Mouse (Mus musculus) kidney, adult 11 months (tissue): Measurements from ENCODE around the gene Spem1.
A peak's percentile ranks its signal among the peaks of the same experiment; 100 is the strongest.

ENCODE experiments used
- DNase-seq: peaks from one replicate; pipeline ENCODE4 v3.0.0; 2022

Spem1 gene

GRCm38 (mm10) chr11:69835966-69836335, 14.0 kb upstream of the Spem1 start:
- DNase-seq = no peak

GRCm38 (mm10) chr11:69835326-69835965, 13.5 kb upstream of the Spem1 start:
- DNase-seq = no peak

GRCm38 (mm10) chr11:69834001-69834549, 12.1 kb upstream of the Spem1 start:
- no peak for DNase-seq

GRCm38 (mm10) chr11:69833554-69833953, 11.6 kb upstream of the Spem1 start:
- DNase-seq = no peak

GRCm38 (mm10) chr11:69828832-69829231, 6.9 kb upstream of the Spem1 start:
- no peak for DNase-seq

GRCm38 (mm10) chr11:69823456-69823855, 1.5 kb upstream of the Spem1 start:
- DNase-seq = no peak

GRCm38 (mm10) chr11:69818871-69819270, 3.1 kb downstream of the Spem1 start:
- DNase-seq = no peak

- DNase-seq = no peak
These were observed 3.6 kb downstream of the Spem1 start, which contains the start of gene Spem2 for GRCm38 (mm10) chr11:69818365-69818764. Spem2 (minus strand) TSS chr11:69818465.

GRCm38 (mm10) chr11:69816520-69816919, 5.5 kb downstream of the Spem1 start:
- no peak for DNase-seq

- no peak for DNase-seq
These were observed 6.8 kb downstream of the Spem1 start, which contains the start of gene Gm39566 for GRCm38 (mm10) chr11:69815155-69815554. Gm39566 (minus strand) TSS chr11:69815298.

GRCm38 (mm10) chr11:69810280-69810679, 11.7 kb downstream of the Spem1 start:
- DNase-seq = no peak

GRCm38 (mm10) chr11:69807641-69808040, 14.3 kb downstream of the Spem1 start:
- no peak for DNase-seq

- no peak for DNase-seq
These were observed 15.6 kb downstream of the Spem1 start for GRCm38 (mm10) chr11:69806378-69806777.

GRCm38 (mm10) chr11:69804972-69805909, 16.7 kb downstream of the Spem1 start, which contains the start of gene Tmem102:
Tmem102 (minus strand) TSS chr11:69805624.
- DNase-seq = peak; percentile 91

GRCm38 (mm10) chr11:69804652-69804940, 17.4 kb downstream of the Spem1 start:
- peak; percentile 54 for DNase-seq

GRCm38 (mm10) chr11:69803786-69804651, 18.0 kb downstream of the Spem1 start:
- peak; percentile 79 for DNase-seq

- DNase-seq = no peak
These were observed 18.7 kb downstream of the Spem1 start for GRCm38 (mm10) chr11:69803328-69803727.

- DNase-seq = peak; percentile 72
These were observed 19.3 kb downstream of the Spem1 start for GRCm38 (mm10) chr11:69802648-69803105.

- no peak for DNase-seq
These were observed 20.5 kb downstream of the Spem1 start, which contains the start of gene Fgf11 for GRCm38 (mm10) chr11:69801379-69801977. Fgf11 (minus strand) TSS chr11:69801857.

- peak; percentile 44 for DNase-seq
These were observed 21.4 kb downstream of the Spem1 start for GRCm38 (mm10) chr11:69800392-69801197.

GRCm38 (mm10) chr11:69800138-69800391, 21.9 kb downstream of the Spem1 start:
- DNase-seq = no peak
